Mouse (Mus musculus) forebrain, embryonic 11.5 days (tissue): ENCODE results near the gene Mterf1a. TPM values are rescaled to one million over a fixed set of nuclear protein-coding genes. Genes with fewer than 3 reads are reported as not detected.
A peak's percentile ranks its signal among the peaks of the same experiment; 100 is the strongest.
"Not testable (repeated sequence)": the region's sequence is repeated elsewhere in the genome, so short reads cannot be mapped to it uniquely, and the experiment has no call there.

Source experiments
- ATAC-seq: fragments of 200-750 bp; cut with Nextera tagmentation; replicated peaks from 2 replicates; pipeline ENCODE4 v1.8.0; 2017; ENCODE audit warnings: moderate TSS enrichment; ENCODE audit not compliant: low FRiP score
- DNase-seq: peaks from one replicate; pipeline ENCODE4 v3.0.0-alpha.2; 2017; ENCODE audit warnings: low spot score
- H3K27ac ChIP-seq: fragments of 300-500 bp; sonication (generic); 2 replicates; pipeline ENCODE4 v1.5.1; 2014; ENCODE audit warnings: low read depth, low read length
- H3K27me3 ChIP-seq: fragments of 300-500 bp; sonication (generic); 2 replicates; pipeline ENCODE4 v1.6.1; 2014; ENCODE audit warnings: mild to moderate bottlenecking, low read length, mixed read lengths; ENCODE audit not compliant: control insufficient read depth, insufficient read depth
- H3K36me3 ChIP-seq: fragments of 300-500 bp; sonication (generic); 2 replicates; pipeline ENCODE4 v1.6.1; 2014; ENCODE audit warnings: mild to moderate bottlenecking, low read length, moderate library complexity, mixed read lengths; ENCODE audit not compliant: control insufficient read depth, insufficient read depth
- H3K4me1 ChIP-seq: fragments of 300-500 bp; sonication (generic); replicated peaks from 2 replicates; pipeline ENCODE4 v1.6.1; 2014; ENCODE audit warnings: low read length, mixed read lengths; ENCODE audit not compliant: control insufficient read depth, insufficient read depth
- H3K4me2 ChIP-seq: fragments of 300-500 bp; sonication (generic); 2 replicates; pipeline ENCODE4 v1.6.1; 2014; ENCODE audit warnings: low read depth, mild to moderate bottlenecking, low read length, moderate library complexity, mixed read lengths; ENCODE audit not compliant: severe bottlenecking
- H3K4me3 ChIP-seq: fragments of 300-500 bp; sonication (generic); 2 replicates; pipeline ENCODE4 v1.5.1; 2014; ENCODE audit warnings: low read depth, low read length
- H3K9ac ChIP-seq: fragments of 300-500 bp; sonication (generic); 2 replicates; pipeline ENCODE4 v1.6.1; 2014; ENCODE audit warnings: low read length
- H3K9me3 ChIP-seq: fragments of 300-500 bp; sonication (generic); 2 replicates; pipeline ENCODE4 v1.6.1; 2016; ENCODE audit warnings: low read length, mixed read lengths; ENCODE audit not compliant: control insufficient read depth
- WGBS: fragments of 180-500 bp; shearing (Covaris S2); extraction: QIAGEN DNeasy Blood & Tissue Kit; methylation state at CpG from one replicate; pipeline ENCODE4 v1.1.7; 2014; 5-methylcytosine and 5-hydroxymethylcytosine counted together
- polyA plus RNA-seq: library from polyadenylated mRNA; unstranded; fragments of >200 nt; fragmentation: Nextera tagmentation; extraction: Ambion mirVana; gene quantifications from 2 replicates; pipeline ENCODE4 v1.2.1, GENCODE M21; 2014

The Mterf1a gene
- polyA plus RNA-seq = 9.7 and 9.8 TPM in 2 replicates

- not testable (repeated sequence) for H3K27ac ChIP-seq, DNase-seq
- ATAC-seq = peak; percentile 100
Observed at GRCm38 (mm10) chr5:3893459-3894293, at the start of gene Mterf1a. Gene Mterf1a, minus strand, starts transcription at chr5:3893933.

GRCm38 (mm10) chr5:3943169-3943568 is 49.4 kb upstream of the Mterf1a start:
- ATAC-seq, H3K27ac ChIP-seq, H3K4me3 ChIP-seq, H3K4me2 ChIP-seq, H3K36me3 ChIP-seq, H3K27me3 ChIP-seq, H3K9me3 ChIP-seq, H3K9ac ChIP-seq, H3K4me1 ChIP-seq, DNase-seq: not testable (repeated sequence)
- 52% methylated on average over 4 of the region's 4 CpGs for WGBS

More at GRCm38 (mm10) chr5:3893459-3894293, at the start of gene Mterf1a:
- H3K9me3 ChIP-seq, H3K36me3 ChIP-seq, H3K27me3 ChIP-seq, H3K4me1 ChIP-seq: not testable (repeated sequence)
- WGBS = 11% methylated on average over 7 of the region's 47 CpGs
- H3K9ac ChIP-seq = peak within 1 kb of the TSS; percentile 20; the same call in 1 of the 2 replicates
- peak within 1 kb of the TSS; percentile 43 for H3K4me2 ChIP-seq
- peak within 1 kb of the TSS; percentile 35 for H3K4me3 ChIP-seq

GRCm38 (mm10) chr5:3941240-3941639 is 47.5 kb upstream of the Mterf1a start:
- Histone ChIP-seq H3K4me2 (no peak overlapping the region), H3K9ac (no peak overlapping the region), H3K4me1 (no peaks in the 10 kb centered on the region), H3K27me3 (no peaks in the 10 kb centered on the region), H3K9me3 (no peaks in the 10 kb centered on the region), H3K4me3 (no peak overlapping the region), H3K27ac (no peak overlapping the region), H3K36me3 (no peaks in the 10 kb centered on the region; the same call in 1 of the 2 replicates)
- no peak for DNase-seq
- WGBS = 97% methylated on average over 2 of the region's 2 CpGs
- no peak for ATAC-seq

- Histone ChIP-seq H3K4me3 (no peak overlapping the region), H3K27me3 (no peaks in the 10 kb centered on the region), H3K27ac (no peak overlapping the region), H3K9me3 (no peaks in the 10 kb centered on the region), H3K4me2 (no peak overlapping the region), H3K4me1 (no peaks in the 10 kb centered on the region), H3K9ac (no peak overlapping the region), H3K36me3 (no peaks in the 10 kb centered on the region; the same call in 1 of the 2 replicates)
- DNase-seq = no peak
- WGBS = 92% methylated on average over 5 of the region's 5 CpGs
- ATAC-seq = no peak
Observed at GRCm38 (mm10) chr5:3939335-3939734, 45.6 kb upstream of the Mterf1a start.

- 95% methylated on average over 3 of the region's 3 CpGs for WGBS
- DNase-seq (no peak), ATAC-seq (no peak)
- H3K4me1 ChIP-seq = no peaks in the 10 kb centered on the region
- no peaks in the 10 kb centered on the region for H3K9me3 ChIP-seq
- H3K4me3 ChIP-seq = no peak overlapping the region
- H3K27ac ChIP-seq = no peak overlapping the region
- no peaks in the 10 kb centered on the region for H3K27me3 ChIP-seq
- no peak overlapping the region for H3K4me2 ChIP-seq
- H3K9ac ChIP-seq = no peak overlapping the region
- no peaks in the 10 kb centered on the region; the same call in 1 of the 2 replicates for H3K36me3 ChIP-seq
Observed at GRCm38 (mm10) chr5:3938905-3939304, 45.2 kb upstream of the Mterf1a start.

GRCm38 (mm10) chr5:3935778-3936554 is 42.2 kb upstream of the Mterf1a start:
- Histone ChIP-seq H3K27me3 (no peaks in the 10 kb centered on the region), H3K9ac (no peak overlapping the region), H3K4me1 (no peaks in the 10 kb centered on the region), H3K4me2 (no peak overlapping the region), H3K9me3 (no peaks in the 10 kb centered on the region), H3K4me3 (no peak overlapping the region), H3K27ac (no peak overlapping the region), H3K36me3 (no peaks in the 10 kb centered on the region)
- ATAC-seq (no peak), DNase-seq (no peak)
- WGBS = 93% methylated on average over 8 of the region's 8 CpGs

GRCm38 (mm10) chr5:3935266-3935665 is 41.5 kb upstream of the Mterf1a start:
- 95% methylated on average over 5 of the region's 5 CpGs for WGBS
- Histone ChIP-seq H3K4me1 (peaks cover under 1% of the 10 kb centered on the region; the same call in 1 of the 2 replicates), H3K36me3 (no peaks in the 10 kb centered on the region), H3K27me3 (no peaks in the 10 kb centered on the region), H3K9ac (no peak overlapping the region), H3K4me3 (no peak overlapping the region), H3K27ac (no peak overlapping the region), H3K9me3 (no peaks in the 10 kb centered on the region), H3K4me2 (no peak overlapping the region)
- DNase-seq (no peak), ATAC-seq (no peak)

- WGBS = 91% methylated on average over 3 of the region's 3 CpGs
- no peak for DNase-seq
- Histone ChIP-seq H3K4me1 (peaks cover 6% of the 10 kb centered on the region), H3K4me2 (no peak overlapping the region), H3K27me3 (no peaks in the 10 kb centered on the region), H3K4me3 (no peak overlapping the region), H3K36me3 (no peaks in the 10 kb centered on the region), H3K9me3 (no peaks in the 10 kb centered on the region), H3K9ac (no peak overlapping the region), H3K27ac (no peak overlapping the region)
- ATAC-seq = no peak
Observed at GRCm38 (mm10) chr5:3933551-3933950, 39.8 kb upstream of the Mterf1a start.
